Mouse (Mus musculus): ENCODE data around the gene Olfr1040. TPM values are rescaled to one million over a fixed set of nuclear protein-coding genes. Genes with fewer than 3 reads are reported as not detected.

The Olfr1040 gene
- polyA plus RNA-seq, 2 experiments: not detected

- Histone ChIP-seq H3K36me3 (replicated peaks; ENCODE audit: control insufficient read depth, insufficient read depth, low read depth) (no peaks in the 10 kb centered on the region), H3K4me3 (ENCODE audit: insufficient read depth in 1 of 2, low read depth in 2 of 2, low read length in 2 of 2) (no peak within 1 kb of the TSS), H3K4me2 (ENCODE audit: low read depth) (no peak within 1 kb of the TSS), H3K27ac (no peak within 1 kb of the TSS), H3K4me1 (replicated peaks; ENCODE audit: control insufficient read depth in 2 of 2, insufficient read depth in 2 of 2, low read length in 1 of 2) (no peaks in the 10 kb centered on the region), H3K9me3 (ENCODE audit: control insufficient read depth, low read length) (no peaks in the 10 kb centered on the region), H3K27me3 (ENCODE audit: control insufficient read depth, insufficient read depth, low read length) (no peaks in the 10 kb centered on the region), H3K9ac (replicated peaks) (no peak within 1 kb of the TSS)
- no peak for DNase-seq (ENCODE audit: low read depth in 3 of 3, low spot score in 3 of 3)
- WGBS (ENCODE audit: insufficient replicate concordance): 70% methylated on average over 2 of the region's 2 CpGs
- no peak for TF ChIP-seq CTCF (IDR thresholded peaks at IDR 0.05; ENCODE audit: low read depth)
- no peak for TF ChIP-seq EP300 (IDR thresholded peaks at IDR 0.05; ENCODE audit: low read depth)
- no peak for ATAC-seq (ENCODE audit: insufficient read depth)
These were observed 20.9 kb upstream of the Olfr1040 start, which contains the start of gene Olfr1043 for GRCm38 (mm10) chr2:86167422-86167821. TSS of gene Olfr1043 (minus strand) at chr2:86167522.

GRCm38 (mm10) chr2:86161738-86162137 is 15.2 kb upstream of the Olfr1040 start, which contains the start of gene Olfr1042:
TSS of gene Olfr1042 (minus strand) at chr2:86161838.
- DNase-seq (ENCODE audit: low read depth in 3 of 3, low spot score in 3 of 3) (no peak), ATAC-seq (ENCODE audit: insufficient read depth) (no peak)
- no peaks in the 10 kb centered on the region for H3K27me3 ChIP-seq (ENCODE audit: control insufficient read depth, insufficient read depth, low read length)
- no peak for TF ChIP-seq EP300 (IDR thresholded peaks at IDR 0.05; ENCODE audit: low read depth)
- no peak for TF ChIP-seq CTCF (IDR thresholded peaks at IDR 0.05; ENCODE audit: low read depth)
- no peaks in the 10 kb centered on the region for H3K36me3 ChIP-seq (replicated peaks; ENCODE audit: control insufficient read depth, insufficient read depth, low read depth)
- WGBS (ENCODE audit: insufficient replicate concordance): 67% methylated on average over 2 of the region's 2 CpGs
- no peak within 1 kb of the TSS for H3K4me2 ChIP-seq (ENCODE audit: low read depth)
- H3K9me3 ChIP-seq (ENCODE audit: control insufficient read depth, low read length): no peaks in the 10 kb centered on the region
- H3K27ac ChIP-seq: no peak within 1 kb of the TSS
- H3K4me3 ChIP-seq (ENCODE audit: insufficient read depth in 1 of 2, low read depth in 2 of 2, low read length in 2 of 2): no peak within 1 kb of the TSS
- no peaks in the 10 kb centered on the region for H3K4me1 ChIP-seq (replicated peaks; ENCODE audit: control insufficient read depth in 2 of 2, insufficient read depth in 2 of 2, low read length in 1 of 2)
- no peak within 1 kb of the TSS for H3K9ac ChIP-seq (replicated peaks)

- Histone ChIP-seq H3K36me3 (replicated peaks; ENCODE audit: control insufficient read depth, insufficient read depth, low read depth) (no peaks in the 10 kb centered on the region), H3K4me3 (ENCODE audit: insufficient read depth in 1 of 2, low read depth in 2 of 2, low read length in 2 of 2) (no peak within 1 kb of the TSS), H3K4me1 (replicated peaks; ENCODE audit: control insufficient read depth in 2 of 2, insufficient read depth in 2 of 2, low read length in 1 of 2) (no peaks in the 10 kb centered on the region), H3K4me2 (ENCODE audit: low read depth) (no peak within 1 kb of the TSS), H3K27ac (no peak within 1 kb of the TSS), H3K9me3 (ENCODE audit: control insufficient read depth, low read length) (no peaks in the 10 kb centered on the region), H3K9ac (replicated peaks) (no peak within 1 kb of the TSS), H3K27me3 (ENCODE audit: control insufficient read depth, insufficient read depth, low read length) (no peaks in the 10 kb centered on the region)
- TF ChIP-seq CTCF (IDR thresholded peaks at IDR 0.05; ENCODE audit: low read depth): no peak
- no peak for TF ChIP-seq EP300 (IDR thresholded peaks at IDR 0.05; ENCODE audit: low read depth)
- WGBS (ENCODE audit: insufficient replicate concordance): 64% methylated on average over 1 of the region's 1 CpGs
- no peak for ATAC-seq (ENCODE audit: insufficient read depth)
- no peak for DNase-seq (ENCODE audit: low read depth in 3 of 3, low spot score in 3 of 3)
These were observed 10.7 kb downstream of the Olfr1040 start, which contains the start of gene Olfr1039 for GRCm38 (mm10) chr2:86135828-86136227. TSS of gene Olfr1039 (minus strand) at chr2:86135928.

Other genes with a start within 250 kb of the Olfr1040 start
- gene Olfr1024, start 241.7 kb downstream of the Olfr1040 start, polyA plus RNA-seq (2012; rRNA removed): not detected in 2 replicates
- not detected in 2 replicates for gene Olfr1024, start 241.7 kb downstream of the Olfr1040 start, polyA plus RNA-seq (2014; fragmentation: Nextera tagmentation; extraction: Ambion mirVana)
- gene Olfr1025-ps1, start 231.5 kb downstream of the Olfr1040 start, polyA plus RNA-seq (2012; rRNA removed): not detected in 2 replicates
- not detected in 2 replicates for gene Olfr1025-ps1, start 231.5 kb downstream of the Olfr1040 start, polyA plus RNA-seq (2014; fragmentation: Nextera tagmentation; extraction: Ambion mirVana)
- not detected in 2 replicates for gene Olfr1026, start 225.2 kb downstream of the Olfr1040 start, polyA plus RNA-seq (2012; rRNA removed)
- gene Olfr1026, start 225.2 kb downstream of the Olfr1040 start, polyA plus RNA-seq (2014; fragmentation: Nextera tagmentation; extraction: Ambion mirVana): not detected in 2 replicates
- not detected in 2 replicates for gene Olfr1028, start 196.3 kb downstream of the Olfr1040 start, polyA plus RNA-seq (2012; rRNA removed)
- not detected in 2 replicates for gene Olfr1028, start 196.3 kb downstream of the Olfr1040 start, polyA plus RNA-seq (2014; fragmentation: Nextera tagmentation; extraction: Ambion mirVana)
- gene Olfr1029, start 172.8 kb downstream of the Olfr1040 start, polyA plus RNA-seq (2012; rRNA removed): not detected in 2 replicates
- gene Olfr1029, start 172.8 kb downstream of the Olfr1040 start, polyA plus RNA-seq (2014; fragmentation: Nextera tagmentation; extraction: Ambion mirVana): not detected in 2 replicates
- gene Olfr1030, start 167.5 kb downstream of the Olfr1040 start, polyA plus RNA-seq (2012; rRNA removed): not detected in 2 replicates
- not detected in 2 replicates for gene Olfr1030, start 167.5 kb downstream of the Olfr1040 start, polyA plus RNA-seq (2014; fragmentation: Nextera tagmentation; extraction: Ambion mirVana)
- gene Olfr1031, start 156.4 kb downstream of the Olfr1040 start, polyA plus RNA-seq (2012; rRNA removed): not detected in 2 replicates
- not detected in 2 replicates for gene Olfr1031, start 156.4 kb downstream of the Olfr1040 start, polyA plus RNA-seq (2014; fragmentation: Nextera tagmentation; extraction: Ambion mirVana)
- gene Olfr1032, start 141.2 kb downstream of the Olfr1040 start, polyA plus RNA-seq (2012; rRNA removed): not detected in 2 replicates
- not detected in 2 replicates for gene Olfr1032, start 141.2 kb downstream of the Olfr1040 start, polyA plus RNA-seq (2014; fragmentation: Nextera tagmentation; extraction: Ambion mirVana)
- gene Olfr1033, start 126.1 kb downstream of the Olfr1040 start, polyA plus RNA-seq (2012; rRNA removed): 0.19 and 0.27 TPM in 2 replicates
- 0.51 and 0.61 TPM in 2 replicates for gene Olfr1033, start 126.1 kb downstream of the Olfr1040 start, polyA plus RNA-seq (2014; fragmentation: Nextera tagmentation; extraction: Ambion mirVana)
- 0.06 TPM in 2 replicates for gene Olfr1034, start 100.9 kb downstream of the Olfr1040 start, polyA plus RNA-seq (2012; rRNA removed)
- 0.04 TPM in 1 of 2 replicates, not detected in the other for gene Olfr1034, start 100.9 kb downstream of the Olfr1040 start, polyA plus RNA-seq (2014; fragmentation: Nextera tagmentation; extraction: Ambion mirVana)
- gene Olfr1036, start 72.7 kb downstream of the Olfr1040 start, polyA plus RNA-seq (2012; rRNA removed): not detected in 2 replicates
- not detected in 2 replicates for gene Olfr1036, start 72.7 kb downstream of the Olfr1040 start, polyA plus RNA-seq (2014; fragmentation: Nextera tagmentation; extraction: Ambion mirVana)
- not detected in 2 replicates for gene Olfr1037, start 59.3 kb downstream of the Olfr1040 start, polyA plus RNA-seq (2012; rRNA removed)
- not detected in 2 replicates for gene Olfr1037, start 59.3 kb downstream of the Olfr1040 start, polyA plus RNA-seq (2014; fragmentation: Nextera tagmentation; extraction: Ambion mirVana)
- not detected in 2 replicates for gene Olfr1039, start 10.8 kb downstream of the Olfr1040 start, polyA plus RNA-seq (2012; rRNA removed)
- not detected in 2 replicates for gene Olfr1039, start 10.8 kb downstream of the Olfr1040 start, polyA plus RNA-seq (2014; fragmentation: Nextera tagmentation; extraction: Ambion mirVana)
- not detected in 2 replicates for gene Olfr1042, start 15.1 kb upstream of the Olfr1040 start, polyA plus RNA-seq (2012; rRNA removed)
- gene Olfr1042, start 15.1 kb upstream of the Olfr1040 start, polyA plus RNA-seq (2014; fragmentation: Nextera tagmentation; extraction: Ambion mirVana): not detected in 2 replicates
- not detected in 2 replicates for gene Olfr1043, start 20.8 kb upstream of the Olfr1040 start, polyA plus RNA-seq (2012; rRNA removed)
- gene Olfr1043, start 20.8 kb upstream of the Olfr1040 start, polyA plus RNA-seq (2014; fragmentation: Nextera tagmentation; extraction: Ambion mirVana): not detected in 2 replicates
- gene Olfr1044, start 31.1 kb upstream of the Olfr1040 start, polyA plus RNA-seq (2012; rRNA removed): not detected in 2 replicates
- gene Olfr1044, start 31.1 kb upstream of the Olfr1040 start, polyA plus RNA-seq (2014; fragmentation: Nextera tagmentation; extraction: Ambion mirVana): not detected in 2 replicates
- gene Olfr52, start 39.0 kb upstream of the Olfr1040 start, polyA plus RNA-seq (2012; rRNA removed): not detected in 2 replicates
- gene Olfr52, start 39.0 kb upstream of the Olfr1040 start, polyA plus RNA-seq (2014; fragmentation: Nextera tagmentation; extraction: Ambion mirVana): not detected in 2 replicates
- not detected in 2 replicates for gene Olfr1045, start 56.3 kb upstream of the Olfr1040 start, polyA plus RNA-seq (2012; rRNA removed)
- not detected in 2 replicates for gene Olfr1045, start 56.3 kb upstream of the Olfr1040 start, polyA plus RNA-seq (2014; fragmentation: Nextera tagmentation; extraction: Ambion mirVana)
- gene Olfr1046, start 72.6 kb upstream of the Olfr1040 start, polyA plus RNA-seq (2012; rRNA removed): not detected in 2 replicates
- not detected in 2 replicates for gene Olfr1046, start 72.6 kb upstream of the Olfr1040 start, polyA plus RNA-seq (2014; fragmentation: Nextera tagmentation; extraction: Ambion mirVana)
- not detected in 2 replicates for gene Olfr1047, start 84.7 kb upstream of the Olfr1040 start, polyA plus RNA-seq (2012; rRNA removed)
- not detected in 2 replicates for gene Olfr1047, start 84.7 kb upstream of the Olfr1040 start, polyA plus RNA-seq (2014; fragmentation: Nextera tagmentation; extraction: Ambion mirVana)
- gene Olfr1048, start 93.6 kb upstream of the Olfr1040 start, polyA plus RNA-seq (2012; rRNA removed): not detected in 2 replicates
- not detected in 2 replicates for gene Olfr1048, start 93.6 kb upstream of the Olfr1040 start, polyA plus RNA-seq (2014; fragmentation: Nextera tagmentation; extraction: Ambion mirVana)
- gene Olfr1049, start 111.6 kb upstream of the Olfr1040 start, polyA plus RNA-seq (2012; rRNA removed): not detected in 2 replicates
- not detected in 2 replicates for gene Olfr1049, start 111.6 kb upstream of the Olfr1040 start, polyA plus RNA-seq (2014; fragmentation: Nextera tagmentation; extraction: Ambion mirVana)
- gene Olfr1051, start 132.4 kb upstream of the Olfr1040 start, polyA plus RNA-seq (2012; rRNA removed): not detected in 2 replicates
- gene Olfr1051, start 132.4 kb upstream of the Olfr1040 start, polyA plus RNA-seq (2014; fragmentation: Nextera tagmentation; extraction: Ambion mirVana): not detected in 2 replicates
- not detected in 2 replicates for gene Olfr1052, start 145.7 kb upstream of the Olfr1040 start, polyA plus RNA-seq (2012; rRNA removed)
- not detected in 2 replicates for gene Olfr1052, start 145.7 kb upstream of the Olfr1040 start, polyA plus RNA-seq (2014; fragmentation: Nextera tagmentation; extraction: Ambion mirVana)
- gene Olfr1053, start 168.6 kb upstream of the Olfr1040 start, polyA plus RNA-seq (2012; rRNA removed): not detected in 2 replicates
- gene Olfr1053, start 168.6 kb upstream of the Olfr1040 start, polyA plus RNA-seq (2014; fragmentation: Nextera tagmentation; extraction: Ambion mirVana): not detected in 2 replicates
- gene Olfr1054, start 188.7 kb upstream of the Olfr1040 start, polyA plus RNA-seq (2012; rRNA removed): not detected in 2 replicates
- gene Olfr1054, start 188.7 kb upstream of the Olfr1040 start, polyA plus RNA-seq (2014; fragmentation: Nextera tagmentation; extraction: Ambion mirVana): not detected in 2 replicates
- not detected in 2 replicates for gene Olfr1055, start 203.6 kb upstream of the Olfr1040 start, polyA plus RNA-seq (2012; rRNA removed)
- gene Olfr1055, start 203.6 kb upstream of the Olfr1040 start, polyA plus RNA-seq (2014; fragmentation: Nextera tagmentation; extraction: Ambion mirVana): not detected in 2 replicates
- gene Olfr1056, start 215.7 kb upstream of the Olfr1040 start, polyA plus RNA-seq (2012; rRNA removed): not detected in 2 replicates
- gene Olfr1056, start 215.7 kb upstream of the Olfr1040 start, polyA plus RNA-seq (2014; fragmentation: Nextera tagmentation; extraction: Ambion mirVana): not detected in 2 replicates
- gene Olfr1057, start 231.7 kb upstream of the Olfr1040 start, polyA plus RNA-seq (2012; rRNA removed): not detected in 2 replicates
- gene Olfr1057, start 231.7 kb upstream of the Olfr1040 start, polyA plus RNA-seq (2014; fragmentation: Nextera tagmentation; extraction: Ambion mirVana): not detected in 2 replicates
- not detected in 2 replicates for gene Olfr1058, start 241.8 kb upstream of the Olfr1040 start, polyA plus RNA-seq (2012; rRNA removed)
- not detected in 2 replicates for gene Olfr1058, start 241.8 kb upstream of the Olfr1040 start, polyA plus RNA-seq (2014; fragmentation: Nextera tagmentation; extraction: Ambion mirVana)